Mouse (Mus musculus) layer of hippocampus, postnatal 10 days (tissue): ENCODE measurements around the gene Vmn1r52. TPM values are rescaled to one million over a fixed set of nuclear protein-coding genes. Genes with fewer than 3 reads are reported as not detected.
"Not testable (repeated sequence)": the region's sequence is repeated elsewhere in the genome, so short reads cannot be mapped to it uniquely, and the experiment has no call there.

ENCODE experiments used
- DNase-seq, 2 experiments: peaks; one replicate each; pipeline ENCODE4 v3.0.0; 2021; ENCODE audit warnings: low spot score in 2 of 2
- long read RNA-seq: library from polyadenylated mRNA; stranded (forward); transcript quantifications from one replicate; pipeline ENCODE4 v2.0.0, GENCODE M21; 2023
- total RNA-seq, 2 experiments: library from RNA; stranded (reverse); gene quantifications; 2 replicates each; pipeline ENCODE4 v1.2.3; 2021

Vmn1r52 gene
- total RNA-seq = not detected
- long read RNA-seq = 0 reads

DNA sequence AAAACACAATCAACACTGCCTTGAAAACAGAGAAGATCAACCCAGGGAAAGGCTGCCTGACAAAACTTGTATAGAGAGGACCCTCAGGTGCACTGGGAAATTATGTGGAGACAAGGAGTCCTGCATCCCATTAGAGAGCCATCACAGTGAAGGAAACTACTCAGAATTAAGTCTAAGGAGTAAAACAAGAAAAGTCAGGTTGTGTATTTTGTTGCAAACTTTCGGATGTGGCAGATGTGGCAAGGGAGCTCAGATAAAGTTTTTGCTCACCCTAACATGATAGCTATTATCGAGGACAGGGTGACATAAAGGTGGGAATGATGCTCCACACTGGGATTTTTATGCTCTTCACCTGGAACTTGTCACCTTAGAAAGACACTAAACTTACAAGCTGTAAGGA, at the start of gene Vmn1r52:
Gene Vmn1r52, plus strand, starts transcription at position 301 of the 400 bp plus-strand sequence.
- DNase-seq = no peak

GRCm38 (mm10) chr6:90160139-90160538, 14.5 kb upstream of the Vmn1r52 start:
- DNase-seq = no peak

GRCm38 (mm10) chr6:90202493-90202892, 27.9 kb downstream of the Vmn1r52 start, which contains the start of gene V1ra8:
Gene V1ra8, plus strand, starts transcription at chr6:90202793.
- DNase-seq = not testable (repeated sequence)

GRCm38 (mm10) chr6:90224338-90224737, 49.7 kb downstream of the Vmn1r52 start, which contains the start of gene Vmn1r53:
Gene Vmn1r53, minus strand, starts transcription at chr6:90224438.
- no peak for DNase-seq

Other genes starting within 250 kb of the Vmn1r52 start
- not detected for gene Vmn1r45, start 234.2 kb upstream of the Vmn1r52 start, total RNA-seq
- not detected for gene Vmn1r46, start 205.5 kb upstream of the Vmn1r52 start, total RNA-seq
- not detected for gene Vmn1r47, start 158.7 kb upstream of the Vmn1r52 start, total RNA-seq
- gene Vmn1r48, start 138.0 kb upstream of the Vmn1r52 start, total RNA-seq = not detected
- gene Vmn1r49, start 96.3 kb upstream of the Vmn1r52 start, total RNA-seq = not detected
- not detected for gene Vmn1r50, start 73.4 kb upstream of the Vmn1r52 start, total RNA-seq
- gene Vmn1r51, start 52.2 kb upstream of the Vmn1r52 start, total RNA-seq = not detected
- not detected for gene V1ra8, start 28.0 kb downstream of the Vmn1r52 start, total RNA-seq
- gene Vmn1r53, start 49.6 kb downstream of the Vmn1r52 start, total RNA-seq = not detected
- gene Vmn1r54, start 71.5 kb downstream of the Vmn1r52 start, total RNA-seq = not detected
- gene BC048671, start 126.4 kb downstream of the Vmn1r52 start, total RNA-seq = not detected
- gene Chst13, start 150.4 kb downstream of the Vmn1r52 start, total RNA-seq = under 1 TPM in 1 of 2 experiments, not detected in 1; 0.20 TPM
- under 1 TPM in 1 of 2 experiments, not detected in 1; 0.13 TPM for gene Uroc1, start 158.5 kb downstream of the Vmn1r52 start, total RNA-seq
- gene Zxdc, start 194.7 kb downstream of the Vmn1r52 start, total RNA-seq = 10 to 100 TPM; 25.5 to 26.4 TPM